In genomic region chr4:45441778-45442177, GRCm38 (mm10) we compare ENCODE assay signal across 17 mouse cellular contexts.
"Had no signal": no experiment of that assay in that cellular context is flagged by ENCODE, and none has a peak within 500 bp of the region (broad histone marks: within the 10 kb centered on the region; RNA-seq: fewer than 3 reads in every experiment).

No protein-coding gene starts in this region.

- DNase-seq: kidney, postnatal 10 days; kidney, postnatal 36 days; layer of hippocampus, postnatal 36 days; liver, embryonic 13.5 days; lung, adult 2 months; lung, postnatal 14 days; midbrain, embryonic 14.5 days; right cerebral cortex, adult 18-20 months; right cerebral cortex, postnatal 14 days; right cerebral cortex, postnatal 4 days; thymus, postnatal 25 days had no signal

- H3K4me2 ChIP-seq: kidney, embryonic 15.5 days; liver, embryonic 13.5 days; midbrain, embryonic 11.5 days; neural tube, embryonic 12.5 days; neural tube, embryonic 15.5 days; stomach, embryonic 15.5 days had no signal

- H3K4me3 ChIP-seq: kidney, embryonic 15.5 days; left cerebral cortex, adult 2 months; liver, embryonic 13.5 days; neural tube, embryonic 12.5 days; neural tube, embryonic 15.5 days; stomach, embryonic 15.5 days had no signal

- H3K4me1 ChIP-seq: liver, embryonic 13.5 days had no signal

- H3K9me3 ChIP-seq: kidney, embryonic 15.5 days; liver, embryonic 13.5 days; neural tube, embryonic 12.5 days; neural tube, embryonic 15.5 days; stomach, embryonic 15.5 days had no signal

- H3K27me3 ChIP-seq: kidney, embryonic 15.5 days; liver, embryonic 13.5 days; neural tube, embryonic 12.5 days; neural tube, embryonic 15.5 days; stomach, embryonic 15.5 days had no signal

- H3K9ac ChIP-seq: kidney, embryonic 15.5 days; liver, embryonic 13.5 days; neural tube, embryonic 12.5 days; neural tube, embryonic 15.5 days; stomach, embryonic 15.5 days had no signal

- H3K36me3 ChIP-seq: stomach, embryonic 15.5 days had no signal

- H3K27ac ChIP-seq: kidney, embryonic 15.5 days; left cerebral cortex, adult 2 months; liver, embryonic 13.5 days; neural tube, embryonic 12.5 days; neural tube, embryonic 15.5 days; stomach, embryonic 15.5 days had no signal
